Mouse (Mus musculus) ES-E14 (cell line): ENCODE data around the gene Tmem215.

Experiments
- CHD2 ChIP-seq: IDR thresholded peaks from 2 replicates; pipeline ENCODE4 v1.6.1; 2014; ENCODE audit warnings: mild to moderate bottlenecking, low read depth, low read length, inconsistent platforms
- ZNF384 ChIP-seq: IDR thresholded peaks from 2 replicates; pipeline ENCODE4 v1.6.1; 2012; ENCODE audit warnings: low read depth, low read length, inconsistent platforms

GRCm38 (mm10) chr4:40491731-40492130 lies 19.8 kb downstream of the Tmem215 start:
- TF ChIP-seq ZNF384 (no peak), CHD2 (no peak)
